ENCODE assay signal across 19 mouse cellular contexts in the genomic region with DNA sequence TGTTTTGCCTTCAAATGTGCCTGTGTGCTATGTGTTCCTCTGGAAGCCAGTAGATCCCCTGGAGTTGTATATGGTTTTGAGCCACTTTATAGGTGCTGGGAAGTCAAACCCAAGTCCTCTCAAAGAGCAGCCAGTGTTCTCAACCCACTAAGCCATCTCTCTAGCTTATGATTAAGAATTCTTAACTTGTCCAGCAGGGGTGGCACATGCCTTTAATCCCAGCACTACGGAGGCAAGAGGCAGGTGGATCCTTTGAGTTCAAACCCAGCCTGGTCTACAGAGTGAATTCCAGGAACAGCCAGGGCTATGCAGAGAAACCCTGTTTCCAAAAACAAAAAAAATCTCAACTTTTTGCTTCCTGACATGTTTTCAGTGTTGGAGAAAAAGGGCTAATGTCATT. TPM values are rescaled to one million over a fixed set of nuclear protein-coding genes. Genes with fewer than 3 reads are reported as not detected.
DNase-seq lines count a peak whose midpoint lies in the region; ATAC-seq and TF ChIP-seq lines count a peak whose summit lies in the region.
"Had no signal": no experiment of that assay in that cellular context is flagged by ENCODE, and none has a peak within 500 bp of the region (broad histone marks: within the 10 kb centered on the region; RNA-seq: fewer than 3 reads in every experiment).

No protein-coding gene starts in this region.

- no peak overlapping the region for H3K9ac ChIP-seq in intestine, postnatal 0 days (ENCODE audit: low read depth, low read length)
- H3K9ac ChIP-seq in intestine, embryonic 15.5 days = no peak overlapping the region
- H3K9ac ChIP-seq: forebrain, embryonic 12.5 days; midbrain, embryonic 13.5 days; neural tube, embryonic 12.5 days had no signal

- no peak overlapping the region for H3K27ac ChIP-seq in intestine, postnatal 0 days (ENCODE audit: low read depth, low read length)
- H3K27ac ChIP-seq in intestine, embryonic 15.5 days = no peak overlapping the region
- H3K27ac ChIP-seq: forebrain, embryonic 12.5 days; heart, adult 2 months; midbrain, embryonic 13.5 days; neural tube, embryonic 12.5 days had no signal

- peaks cover 23% of the 10 kb centered on the region for H3K36me3 ChIP-seq in intestine, postnatal 0 days (ENCODE audit: control insufficient read depth, insufficient read depth)
- peaks cover 9% of the 10 kb centered on the region; the same call in 1 of the 2 replicates for H3K36me3 ChIP-seq in intestine, embryonic 15.5 days

- H3K9me3 ChIP-seq in intestine, postnatal 0 days (ENCODE audit: control insufficient read depth) = no peaks in the 10 kb centered on the region
- no peaks in the 10 kb centered on the region for H3K9me3 ChIP-seq in intestine, embryonic 15.5 days
- H3K9me3 ChIP-seq: forebrain, embryonic 12.5 days; midbrain, embryonic 13.5 days; neural tube, embryonic 12.5 days had no signal

- peaks cover 8% of the 10 kb centered on the region; the same call in 1 of the 2 replicates for H3K4me1 ChIP-seq in intestine, postnatal 0 days (replicated peaks; ENCODE audit: control insufficient read depth, insufficient read depth, low read length)
- peaks cover 12% of the 10 kb centered on the region for H3K4me1 ChIP-seq in intestine, embryonic 15.5 days (replicated peaks)

- peak; percentile 24 for DNase-seq in thymus, postnatal 0 days (ENCODE audit: low spot score)
- DNase-seq in thymus, postnatal 10 days (ENCODE audit: low spot score in 2 of 2) = no peak
- peak; percentile 50 for DNase-seq in induced T-regulatory cell, adult 2 months (ENCODE audit: low read depth)
- DNase-seq in ovary, postnatal 14 days (ENCODE audit: low spot score) = no peak
- DNase-seq in right cerebral cortex, postnatal 10 days (ENCODE audit: low spot score in 2 of 2) = no peak
- no peak for DNase-seq in layer of hippocampus, adult 9-10 months (ENCODE audit: low spot score)
- DNase-seq: cerebellum, postnatal 36 days; heart, adult 2 months; kidney, adult 8-10 months; left cerebral cortex, postnatal 4 days; lung, postnatal 10 days; right cerebral cortex, adult 18-20 months; thymus, postnatal 25 days had no signal

- TF ChIP-seq CTCF in intestine, postnatal 0 days (IDR thresholded peaks at IDR 0.05; ENCODE audit: low read depth) = peak; percentile 36; the same call in 1 of the 2 replicates

- ATAC-seq in intestine, postnatal 0 days = no peak
- ATAC-seq in intestine, embryonic 15.5 days = no peak
- ATAC-seq: midbrain, embryonic 13.5 days had no signal

- no peak overlapping the region for H3K4me2 ChIP-seq in intestine, postnatal 0 days (replicated peaks; ENCODE audit: low read depth)
- H3K4me2 ChIP-seq in intestine, embryonic 15.5 days (replicated peaks) = no peak overlapping the region
- H3K4me2 ChIP-seq: forebrain, embryonic 12.5 days; midbrain, embryonic 13.5 days; neural tube, embryonic 12.5 days had no signal

- H3K4me3 ChIP-seq in intestine, postnatal 0 days (ENCODE audit: low read depth, low read length) = no peak overlapping the region
- no peak overlapping the region for H3K4me3 ChIP-seq in intestine, embryonic 15.5 days (replicated peaks)
- H3K4me3 ChIP-seq: forebrain, embryonic 12.5 days; heart, adult 2 months; midbrain, embryonic 13.5 days; neural tube, embryonic 12.5 days had no signal

- H3K27me3 ChIP-seq in intestine, postnatal 0 days (replicated peaks; ENCODE audit: control insufficient read depth, insufficient read depth, low read length) = no peaks in the 10 kb centered on the region
- no peaks in the 10 kb centered on the region for H3K27me3 ChIP-seq in intestine, embryonic 15.5 days (replicated peaks)
- H3K27me3 ChIP-seq: forebrain, embryonic 12.5 days; midbrain, embryonic 13.5 days; neural tube, embryonic 12.5 days had no signal

- WGBS in intestine, postnatal 0 days = 57% methylated on average over 1 of the region's 1 CpGs
- WGBS in intestine, embryonic 15.5 days = 76% methylated on average over 1 of the region's 1 CpGs

RNA-seq across cellular contexts. Expression of a gene that starts 3.0 kb away (rescaled TPM):
- 25.3 and 29.0 TPM in 2 replicates for polyA plus RNA-seq in intestine, postnatal 0 days (2015; fragmentation: Nextera tagmentation; extraction: Ambion mirVana)
- polyA plus RNA-seq in intestine, embryonic 15.5 days (2015; fragmentation: Nextera tagmentation; extraction: Ambion mirVana) = 41.5 and 44.5 TPM in 2 replicates
- polyA plus RNA-seq in thymus, postnatal 0 days (2015; fragmentation: Nextera tagmentation; extraction: Ambion mirVana) = 47.5 and 66.9 TPM in 2 replicates

RNA-seq across cellular contexts. Expression of a gene that starts 50.0 kb away (rescaled TPM):
- not detected in 2 replicates for polyA plus RNA-seq in intestine, postnatal 0 days (2015; fragmentation: Nextera tagmentation; extraction: Ambion mirVana)
- polyA plus RNA-seq in intestine, embryonic 15.5 days (2015; fragmentation: Nextera tagmentation; extraction: Ambion mirVana) = not detected in 2 replicates
- not detected in 2 replicates for polyA plus RNA-seq in thymus, postnatal 0 days (2015; fragmentation: Nextera tagmentation; extraction: Ambion mirVana)
- polyA plus RNA-seq: embryonic facial prominence, embryonic 14.5 days; forebrain, embryonic 12.5 days; heart, adult 2 months; midbrain, embryonic 13.5 days; neural tube, embryonic 12.5 days had no signal

Comparison
In these comparisons a context has a peak if more than half of its experiments do, and no peak if none do; other contexts are left out.
1. DNase-seq: peak in thymus, postnatal 0 days (single experiment) and induced T-regulatory cell, adult 2 months (single experiment); none in thymus, postnatal 10 days (0 of 2), ovary, postnatal 14 days (single experiment), right cerebral cortex, postnatal 10 days (0 of 2) and layer of hippocampus, adult 9-10 months (single experiment).